Mouse (Mus musculus) natural killer cell, adult 2 months (primary cell): ENCODE measurements around the gene Gm49321.

ENCODE experiments used
- DNase-seq, 2 experiments: peaks; one replicate each; pipeline ENCODE4 v3.0.0; 2022; ENCODE audit warnings: low spot score in 2 of 2

Gene Gm49321

GRCm38 (mm10) chr12:73948415-73948814 is 11.0 kb downstream of the Gm49321 start:
- DNase-seq = no peak

- peak in 1 of 2 experiments; percentile 2 for DNase-seq
These were observed 12.0 kb downstream of the Gm49321 start for GRCm38 (mm10) chr12:73949318-73950058.

- DNase-seq = peak; percentile 32 to 47
These were observed 15.4 kb downstream of the Gm49321 start for GRCm38 (mm10) chr12:73952879-73953278.

- no peak for DNase-seq
These were observed 16.1 kb downstream of the Gm49321 start for GRCm38 (mm10) chr12:73953420-73954186.

- no peak for DNase-seq
These were observed 17.3 kb downstream of the Gm49321 start for GRCm38 (mm10) chr12:73954785-73955184.

GRCm38 (mm10) chr12:73957676-73958075 is 20.2 kb downstream of the Gm49321 start:
- no peak for DNase-seq

GRCm38 (mm10) chr12:73958830-73959229 is 21.4 kb downstream of the Gm49321 start:
- DNase-seq = no peak

- peak; percentile 96 to 97 for DNase-seq
These were observed 27.1 kb downstream of the Gm49321 start, which contains the start of gene Snapc1 for GRCm38 (mm10) chr12:73964291-73965281. Snapc1 (plus strand) TSS chr12:73964481.

- DNase-seq = no peak
These were observed 31.7 kb downstream of the Gm49321 start for GRCm38 (mm10) chr12:73969142-73969541.

- no peak for DNase-seq
These were observed 37.1 kb downstream of the Gm49321 start for GRCm38 (mm10) chr12:73974584-73974983.

- no peak for DNase-seq
These were observed 40.7 kb downstream of the Gm49321 start for GRCm38 (mm10) chr12:73978144-73978543.

GRCm38 (mm10) chr12:73979667-73980066 is 42.2 kb downstream of the Gm49321 start:
- no peak for DNase-seq

GRCm38 (mm10) chr12:73982533-73982932 is 45.1 kb downstream of the Gm49321 start:
- no peak for DNase-seq

- no peak for DNase-seq
These were observed 48.8 kb downstream of the Gm49321 start for GRCm38 (mm10) chr12:73986299-73986698.

GRCm38 (mm10) chr12:73988393-73989008 is 51.0 kb downstream of the Gm49321 start:
- no peak for DNase-seq

- peak; percentile 15 to 56 for DNase-seq
These were observed 52.1 kb downstream of the Gm49321 start for GRCm38 (mm10) chr12:73989594-73989993.

GRCm38 (mm10) chr12:73996906-73997296 is 59.4 kb downstream of the Gm49321 start:
- DNase-seq = no peak

- no peak for DNase-seq
These were observed 60.1 kb downstream of the Gm49321 start, which contains the start of gene Syt16 for GRCm38 (mm10) chr12:73997297-73998127. Syt16 (plus strand) TSS chr12:73997661.

GRCm38 (mm10) chr12:73998128-73998456 is 60.6 kb downstream of the Gm49321 start:
- DNase-seq = no peak

GRCm38 (mm10) chr12:74002449-74002848 is 65.0 kb downstream of the Gm49321 start:
- no peak for DNase-seq
